Mouse (Mus musculus): ENCODE data around the gene Homer2. TPM values are rescaled to one million over a fixed set of nuclear protein-coding genes. Genes with fewer than 3 reads are reported as not detected.

The Homer2 gene
- polyA plus RNA-seq, 1 experiment from 2014 or later = 19.5 TPM

DNA sequence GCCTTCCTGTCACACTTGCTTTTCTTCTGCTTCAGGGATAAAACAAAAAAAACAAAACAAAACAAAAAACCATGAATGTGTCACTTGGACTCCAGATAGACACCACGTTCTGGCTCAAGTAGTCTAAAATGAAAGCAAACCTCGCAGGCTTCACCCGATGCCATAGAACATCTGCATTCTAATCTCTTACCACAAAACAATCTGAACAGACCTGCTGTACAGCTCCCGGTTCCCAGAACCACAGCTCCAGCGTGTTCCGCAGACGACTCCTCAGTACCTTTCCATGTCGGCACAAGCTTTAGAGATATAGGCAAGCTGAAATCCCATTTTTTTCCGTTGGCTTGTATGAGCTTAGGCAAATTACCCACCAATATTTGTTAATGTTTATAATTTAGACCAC lies 22.5 kb upstream of the Homer2 start:
- no peak overlapping the region for H3K4me3 ChIP-seq (ENCODE audit: low read depth, low read length)
- H3K4me1 ChIP-seq (ENCODE audit: control insufficient read depth, insufficient read depth, low read length) = no peaks in the 10 kb centered on the region
- ATAC-seq (ENCODE audit: insufficient number of reproducible peaks, insufficient read depth, low FRiP score, low read depth) = no peak
- no peaks in the 10 kb centered on the region for H3K9me3 ChIP-seq (ENCODE audit: control insufficient read depth, low read depth, low read length)
- H3K9ac ChIP-seq (replicated peaks; ENCODE audit: low read depth, low read length) = no peak overlapping the region
- H3K36me3 ChIP-seq (ENCODE audit: control insufficient read depth, insufficient read depth, low read length) = no peaks in the 10 kb centered on the region
- no peak overlapping the region for H3K4me2 ChIP-seq (replicated peaks; ENCODE audit: low read depth, low read length)
- no peak overlapping the region for H3K27ac ChIP-seq (ENCODE audit: low read length)
- no peaks in the 10 kb centered on the region for H3K27me3 ChIP-seq (ENCODE audit: control insufficient read depth, insufficient read depth, low read length)
- 82% methylated on average over 9 of the region's 9 CpGs for WGBS

DNA sequence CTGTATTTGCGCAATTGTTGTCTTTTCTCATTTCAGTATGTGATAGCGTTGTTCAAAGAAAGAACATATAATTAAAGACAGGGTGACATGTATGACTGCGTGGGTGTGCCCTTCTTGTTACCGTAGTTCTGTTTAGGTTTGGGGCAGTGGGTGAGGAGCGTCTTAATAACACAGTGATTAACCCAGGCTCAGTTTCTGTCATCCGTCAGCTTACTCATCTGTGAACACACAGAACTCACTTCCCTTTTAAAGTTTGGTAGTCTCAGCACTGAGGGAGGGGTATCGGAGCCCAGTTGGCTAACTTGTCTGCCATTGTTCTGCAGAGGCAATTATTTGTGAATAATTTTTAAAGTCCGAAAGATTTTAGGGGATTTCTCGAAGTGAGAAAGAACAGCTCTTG lies 20.4 kb upstream of the Homer2 start:
- Histone ChIP-seq H3K4me2 (replicated peaks; ENCODE audit: low read depth, low read length) (no peak overlapping the region), H3K27me3 (ENCODE audit: control insufficient read depth, insufficient read depth, low read length) (no peaks in the 10 kb centered on the region), H3K9ac (replicated peaks; ENCODE audit: low read depth, low read length) (no peak overlapping the region), H3K4me3 (ENCODE audit: low read depth, low read length) (no peak overlapping the region), H3K27ac (ENCODE audit: low read length) (no peak overlapping the region), H3K9me3 (ENCODE audit: control insufficient read depth, low read depth, low read length) (no peaks in the 10 kb centered on the region), H3K36me3 (ENCODE audit: control insufficient read depth, insufficient read depth, low read length) (no peaks in the 10 kb centered on the region), H3K4me1 (ENCODE audit: control insufficient read depth, insufficient read depth, low read length) (no peaks in the 10 kb centered on the region)
- ATAC-seq (ENCODE audit: insufficient number of reproducible peaks, insufficient read depth, low FRiP score, low read depth) = no peak
- 60% methylated on average over 9 of the region's 9 CpGs for WGBS

DNA sequence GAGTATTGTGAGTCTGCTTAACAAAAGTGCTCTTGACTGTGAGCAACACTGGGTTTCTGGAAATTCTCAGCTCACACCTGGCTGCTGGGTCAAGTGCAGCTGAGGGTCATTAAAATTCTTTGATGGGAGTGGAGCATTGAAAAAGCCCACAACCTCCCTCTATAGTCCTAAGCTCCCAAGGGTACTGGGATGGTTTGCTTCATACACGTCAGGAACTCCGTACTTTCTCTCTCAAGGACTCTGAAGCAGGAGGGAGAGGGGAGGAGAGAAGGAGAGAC lies 19.3 kb upstream of the Homer2 start:
- no peak overlapping the region for H3K27ac ChIP-seq (ENCODE audit: low read length)

DNA sequence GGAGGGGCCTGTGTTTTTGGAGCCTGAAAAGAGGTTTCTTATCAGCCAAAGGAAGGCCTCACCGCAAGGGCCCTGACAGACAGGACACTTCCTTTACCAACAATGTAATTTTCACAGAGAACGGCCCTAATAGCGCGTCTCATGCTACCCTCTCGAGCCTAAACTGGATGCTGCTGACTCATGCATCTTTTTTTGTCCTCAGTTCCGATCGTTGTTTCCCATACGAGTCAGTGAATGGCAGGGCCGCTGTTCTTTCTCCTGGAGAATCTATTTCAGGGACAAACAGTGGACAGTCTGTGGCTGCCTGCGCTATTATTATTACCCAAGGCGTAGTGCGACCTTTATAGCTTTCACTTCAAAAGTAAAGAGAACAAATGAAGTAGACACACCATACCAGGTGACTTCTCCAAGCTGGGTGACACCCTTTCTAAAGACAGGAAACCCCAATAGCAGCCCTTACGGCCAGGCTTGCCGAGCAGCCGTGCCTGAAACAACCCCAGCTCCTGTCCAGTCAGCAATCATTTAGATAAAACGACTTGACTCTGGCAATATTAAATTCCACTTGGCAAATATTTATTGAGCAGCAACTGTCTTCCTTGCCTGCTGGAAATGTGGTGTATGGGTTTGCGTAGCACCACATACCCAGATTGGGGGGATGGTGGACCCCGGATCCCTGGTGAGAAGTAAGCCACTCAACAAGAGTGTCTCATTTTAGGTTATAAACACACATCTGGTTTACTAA lies 18.8 kb upstream of the Homer2 start:
- WGBS = 59% methylated on average over 18 of the region's 18 CpGs
- no peaks in the 10 kb centered on the region for H3K27me3 ChIP-seq (ENCODE audit: control insufficient read depth, insufficient read depth, low read length)
- no peak overlapping the region for H3K27ac ChIP-seq (ENCODE audit: low read length)
- H3K4me2 ChIP-seq (replicated peaks; ENCODE audit: low read depth, low read length) = no peak overlapping the region
- no peaks in the 10 kb centered on the region for H3K4me1 ChIP-seq (ENCODE audit: control insufficient read depth, insufficient read depth, low read length)
- no peaks in the 10 kb centered on the region for H3K9me3 ChIP-seq (ENCODE audit: control insufficient read depth, low read depth, low read length)
- ATAC-seq (ENCODE audit: insufficient number of reproducible peaks, insufficient read depth, low FRiP score, low read depth) = no peak
- H3K36me3 ChIP-seq (ENCODE audit: control insufficient read depth, insufficient read depth, low read length) = no peaks in the 10 kb centered on the region
- H3K4me3 ChIP-seq (ENCODE audit: low read depth, low read length) = no peak overlapping the region
- no peak overlapping the region for H3K9ac ChIP-seq (replicated peaks; ENCODE audit: low read depth, low read length)

More for the DNA sequence above, 19.3 kb upstream of the Homer2 start:
- no peak for ATAC-seq (ENCODE audit: insufficient number of reproducible peaks, insufficient read depth, low FRiP score, low read depth)
- Histone ChIP-seq H3K9me3 (ENCODE audit: control insufficient read depth, low read depth, low read length) (no peaks in the 10 kb centered on the region), H3K4me3 (ENCODE audit: low read depth, low read length) (no peak overlapping the region), H3K4me2 (replicated peaks; ENCODE audit: low read depth, low read length) (no peak overlapping the region), H3K9ac (replicated peaks; ENCODE audit: low read depth, low read length) (no peak overlapping the region), H3K4me1 (ENCODE audit: control insufficient read depth, insufficient read depth, low read length) (no peaks in the 10 kb centered on the region), H3K27me3 (ENCODE audit: control insufficient read depth, insufficient read depth, low read length) (no peaks in the 10 kb centered on the region), H3K36me3 (ENCODE audit: control insufficient read depth, insufficient read depth, low read length) (no peaks in the 10 kb centered on the region)
- WGBS = 46% methylated on average over 2 of the region's 2 CpGs

DNA sequence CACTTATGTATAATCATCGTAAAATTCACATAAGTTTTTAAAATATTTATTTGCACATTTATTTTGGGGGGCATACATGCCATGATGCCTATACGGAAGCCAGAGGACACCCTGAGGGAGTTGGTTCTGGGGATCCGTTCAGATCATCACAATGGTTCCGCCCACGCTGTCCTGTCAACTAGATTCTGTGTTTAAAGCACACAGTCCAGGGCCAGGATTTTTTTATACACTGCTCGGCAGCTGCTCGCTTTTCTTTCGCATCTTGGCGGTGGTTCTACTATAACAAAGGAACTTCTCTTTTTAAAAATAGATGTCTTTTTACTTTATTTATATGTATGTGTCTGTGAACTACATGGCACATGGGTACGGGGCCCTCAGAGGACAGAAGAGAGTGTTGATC lies 16.5 kb upstream of the Homer2 start:
- Histone ChIP-seq H3K4me3 (ENCODE audit: low read depth, low read length) (no peak overlapping the region), H3K4me2 (replicated peaks; ENCODE audit: low read depth, low read length) (no peak overlapping the region), H3K27me3 (ENCODE audit: control insufficient read depth, insufficient read depth, low read length) (no peaks in the 10 kb centered on the region), H3K9me3 (ENCODE audit: control insufficient read depth, low read depth, low read length) (no peaks in the 10 kb centered on the region), H3K36me3 (ENCODE audit: control insufficient read depth, insufficient read depth, low read length) (no peaks in the 10 kb centered on the region), H3K9ac (replicated peaks; ENCODE audit: low read depth, low read length) (no peak overlapping the region), H3K27ac (ENCODE audit: low read length) (no peak overlapping the region), H3K4me1 (ENCODE audit: control insufficient read depth, insufficient read depth, low read length) (no peaks in the 10 kb centered on the region)
- no peak for ATAC-seq (ENCODE audit: insufficient number of reproducible peaks, insufficient read depth, low FRiP score, low read depth)
- 91% methylated on average over 10 of the region's 10 CpGs for WGBS

DNA sequence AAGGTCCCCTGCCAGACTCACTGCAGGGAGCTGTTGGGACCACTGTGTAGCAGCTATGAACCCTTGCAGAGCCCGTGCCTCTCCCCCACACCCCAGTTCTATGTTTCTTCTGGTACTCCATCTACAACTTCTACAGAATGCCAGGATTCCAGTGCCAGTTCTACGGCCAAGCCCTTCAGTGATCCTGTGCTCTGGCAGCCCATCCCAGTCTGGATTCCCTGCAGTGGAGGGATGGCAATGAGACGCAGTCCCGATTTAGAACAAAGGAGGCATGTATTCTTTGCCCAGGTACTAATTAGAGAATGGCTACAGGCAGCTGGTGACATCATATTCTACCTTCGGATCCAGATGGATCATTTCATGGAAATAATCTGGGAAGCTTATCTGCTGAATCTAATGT lies 13.9 kb upstream of the Homer2 start:
- no peak for ATAC-seq (ENCODE audit: insufficient number of reproducible peaks, insufficient read depth, low FRiP score, low read depth)

DNA sequence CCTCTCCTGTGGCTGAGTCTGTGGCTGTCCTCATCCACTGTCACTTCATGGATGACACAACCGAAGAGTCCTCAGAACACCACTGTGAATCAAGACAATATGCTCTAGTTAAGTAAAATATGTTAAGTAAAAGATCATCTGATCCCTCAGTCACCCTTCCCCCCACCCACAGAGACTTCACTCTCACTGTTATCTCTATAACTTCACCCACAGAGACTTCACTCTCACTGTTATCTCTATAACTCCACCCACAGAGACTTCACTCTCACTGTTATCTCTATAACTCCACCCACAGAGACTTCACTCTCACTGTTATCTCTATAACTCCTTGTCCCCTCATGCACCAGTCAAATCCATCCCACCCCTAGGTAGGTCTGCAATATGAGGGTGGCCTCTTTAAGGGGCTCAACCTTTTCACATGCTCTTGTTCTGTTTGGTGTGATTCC lies 11.9 kb upstream of the Homer2 start:
- H3K9me3 ChIP-seq (ENCODE audit: control insufficient read depth, low read depth, low read length) = no peaks in the 10 kb centered on the region
- WGBS = 91% methylated on average over 1 of the region's 1 CpGs
- no peaks in the 10 kb centered on the region for H3K4me1 ChIP-seq (ENCODE audit: control insufficient read depth, insufficient read depth, low read length)
- no peak overlapping the region for H3K4me3 ChIP-seq (ENCODE audit: low read depth, low read length)
- H3K4me2 ChIP-seq (replicated peaks; ENCODE audit: low read depth, low read length) = no peak overlapping the region
- H3K27me3 ChIP-seq (ENCODE audit: control insufficient read depth, insufficient read depth, low read length) = no peaks in the 10 kb centered on the region
- no peak for ATAC-seq (ENCODE audit: insufficient number of reproducible peaks, insufficient read depth, low FRiP score, low read depth)
- H3K36me3 ChIP-seq (ENCODE audit: control insufficient read depth, insufficient read depth, low read length) = no peaks in the 10 kb centered on the region
- no peak overlapping the region for H3K9ac ChIP-seq (replicated peaks; ENCODE audit: low read depth, low read length)
- H3K27ac ChIP-seq (ENCODE audit: low read length) = no peak overlapping the region

More for the DNA sequence above, 13.9 kb upstream of the Homer2 start:
- no peak overlapping the region for H3K4me2 ChIP-seq (replicated peaks; ENCODE audit: low read depth, low read length)
- no peaks in the 10 kb centered on the region for H3K27me3 ChIP-seq (ENCODE audit: control insufficient read depth, insufficient read depth, low read length)
- no peaks in the 10 kb centered on the region for H3K4me1 ChIP-seq (ENCODE audit: control insufficient read depth, insufficient read depth, low read length)
- H3K27ac ChIP-seq (ENCODE audit: low read length) = no peak overlapping the region
- no peak overlapping the region for H3K9ac ChIP-seq (replicated peaks; ENCODE audit: low read depth, low read length)
- H3K9me3 ChIP-seq (ENCODE audit: control insufficient read depth, low read depth, low read length) = no peaks in the 10 kb centered on the region
- no peak overlapping the region for H3K4me3 ChIP-seq (ENCODE audit: low read depth, low read length)
- no peaks in the 10 kb centered on the region for H3K36me3 ChIP-seq (ENCODE audit: control insufficient read depth, insufficient read depth, low read length)
- 65% methylated on average over 5 of the region's 5 CpGs for WGBS

DNA sequence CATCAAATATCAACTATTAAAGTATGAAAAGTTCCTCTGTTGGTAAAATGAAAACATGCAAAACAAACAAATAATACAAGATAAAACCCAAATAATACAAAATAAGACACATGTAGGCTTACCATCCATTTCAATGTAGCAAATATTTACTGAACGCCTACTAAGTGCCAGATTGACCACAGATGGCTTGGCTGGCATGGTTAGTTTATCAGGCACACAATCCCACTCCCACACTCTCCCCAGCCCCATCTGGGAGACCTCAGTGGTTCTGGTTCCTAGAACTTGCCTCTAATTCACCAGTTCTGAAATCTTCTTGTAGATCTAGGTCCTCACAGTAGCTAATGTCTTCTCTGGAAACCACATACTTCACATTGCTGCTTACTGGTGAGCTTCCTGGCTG lies 11.3 kb upstream of the Homer2 start:
- Histone ChIP-seq H3K27me3 (ENCODE audit: control insufficient read depth, insufficient read depth, low read length) (no peaks in the 10 kb centered on the region), H3K9me3 (ENCODE audit: control insufficient read depth, low read depth, low read length) (no peaks in the 10 kb centered on the region), H3K4me1 (ENCODE audit: control insufficient read depth, insufficient read depth, low read length) (no peaks in the 10 kb centered on the region), H3K27ac (ENCODE audit: low read length) (no peak overlapping the region), H3K4me2 (replicated peaks; ENCODE audit: low read depth, low read length) (no peak overlapping the region), H3K36me3 (ENCODE audit: control insufficient read depth, insufficient read depth, low read length) (no peaks in the 10 kb centered on the region), H3K4me3 (ENCODE audit: low read depth, low read length) (no peak overlapping the region), H3K9ac (replicated peaks; ENCODE audit: low read depth, low read length) (no peak overlapping the region)
- 81% methylated on average over 1 of the region's 1 CpGs for WGBS
- no peak for ATAC-seq (ENCODE audit: insufficient number of reproducible peaks, insufficient read depth, low FRiP score, low read depth)

DNA sequence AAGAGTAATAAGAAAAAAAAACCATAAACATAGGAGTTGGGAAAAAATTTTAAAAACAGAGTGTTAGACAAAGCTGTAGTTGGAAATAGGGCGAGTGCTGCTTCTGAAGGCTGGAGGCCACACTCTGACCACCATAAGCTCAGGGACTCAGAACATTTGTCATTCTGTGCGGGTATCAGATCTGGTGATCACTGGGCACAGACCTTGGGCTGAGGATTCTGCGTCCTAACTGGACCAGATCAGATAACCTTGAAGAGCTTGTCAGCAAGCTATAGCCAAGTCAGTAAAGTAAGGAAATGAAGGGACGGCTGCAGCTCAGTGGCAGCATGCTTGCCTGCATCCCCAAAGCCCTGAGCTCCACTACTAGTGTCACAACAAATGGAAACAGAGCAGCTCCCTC lies 2.8 kb upstream of the Homer2 start:
- no peak overlapping the region for H3K4me2 ChIP-seq (replicated peaks; ENCODE audit: low read depth, low read length)
- no peak for ATAC-seq (ENCODE audit: insufficient number of reproducible peaks, insufficient read depth, low FRiP score, low read depth)
- WGBS = 79% methylated on average over 4 of the region's 4 CpGs

More for the DNA sequence above, 2.8 kb upstream of the Homer2 start:
- Histone ChIP-seq H3K9me3 (ENCODE audit: control insufficient read depth, low read depth, low read length) (peaks cover 4% of the 10 kb centered on the region; the same call in 1 of the 2 replicates), H3K27ac (ENCODE audit: low read length) (no peak overlapping the region), H3K9ac (replicated peaks; ENCODE audit: low read depth, low read length) (no peak overlapping the region), H3K4me1 (ENCODE audit: control insufficient read depth, insufficient read depth, low read length) (peaks cover 6% of the 10 kb centered on the region; the same call in 1 of the 2 replicates), H3K4me3 (ENCODE audit: low read depth, low read length) (no peak overlapping the region), H3K36me3 (ENCODE audit: control insufficient read depth, insufficient read depth, low read length) (no peaks in the 10 kb centered on the region), H3K27me3 (ENCODE audit: control insufficient read depth, insufficient read depth, low read length) (no peaks in the 10 kb centered on the region)

All from stomach, embryonic 14.5 days (tissue).